Mouse (Mus musculus): Measurements from ENCODE around the gene Oma1. TPM values are rescaled to one million over a fixed set of nuclear protein-coding genes. Genes with fewer than 3 reads are reported as not detected.

Gene Oma1
- polyA plus RNA-seq, 1 experiment, result 19.3 TPM

- DNase-seq, result no peak
These were observed 39.3 kb downstream of the Oma1 start for GRCm38 (mm10) chr4:103352926-103353325.

DNA sequence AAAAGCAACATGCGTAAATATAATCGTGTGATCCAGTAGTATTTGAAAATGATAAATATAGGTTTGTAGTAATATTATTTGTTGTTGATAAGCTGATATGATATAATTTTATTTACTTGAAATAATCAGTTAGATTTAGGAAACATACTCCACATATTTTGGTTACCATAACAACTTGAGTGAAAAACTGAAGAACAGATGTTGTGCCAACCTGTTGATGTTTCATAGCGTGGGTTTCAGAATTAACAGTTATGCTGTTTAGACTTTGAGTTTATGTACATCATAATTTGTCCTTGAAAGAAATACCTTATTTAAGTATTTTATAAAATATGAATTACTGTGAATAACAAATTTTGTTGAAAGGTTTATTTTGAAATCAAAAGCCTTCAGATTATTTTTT, 43.8 kb downstream of the Oma1 start:
- TF ChIP-seq POLR2A (IDR thresholded peaks at IDR 0.05; ENCODE audit: low read depth, low read length), result no peak
- no peak for TF ChIP-seq CTCF (conservative IDR thresholded peaks at IDR 0.05; ENCODE audit: insufficient read depth, insufficient read length, low read depth, low read length)
- 90% methylated on average over 3 of the region's 3 CpGs for WGBS
- Histone ChIP-seq H3K27ac (ENCODE audit: insufficient read depth, low read depth, low read length) (no peak overlapping the region), H3K4me3 (ENCODE audit: insufficient read depth, low read depth, low read length) (no peak overlapping the region), H3K36me3 (ENCODE audit: control insufficient read depth, insufficient read depth, low read length) (no peaks in the 10 kb centered on the region; the same call in 1 of the 2 replicates), H3K27me3 (replicated peaks; ENCODE audit: control insufficient read depth, insufficient read depth, low read length) (no peaks in the 10 kb centered on the region), H3K4me1 (ENCODE audit: control insufficient read depth, insufficient read depth, low read length) (0 out of 2 replicates have a peak, but pooled peaks cover 2% of the 10 kb centered on the region)
- DNase-seq, result no peak

More at GRCm38 (mm10) chr4:103352926-103353325, 39.3 kb downstream of the Oma1 start:
- no peaks in the 10 kb centered on the region; the same call in 1 of the 2 replicates for H3K36me3 ChIP-seq (ENCODE audit: control insufficient read depth, insufficient read depth, low read length)
- no peak overlapping the region for H3K27ac ChIP-seq (ENCODE audit: insufficient read depth, low read depth, low read length)
- 58% methylated on average over 5 of the region's 5 CpGs for WGBS
- no peaks in the 10 kb centered on the region for H3K27me3 ChIP-seq (replicated peaks; ENCODE audit: control insufficient read depth, insufficient read depth, low read length)
- TF ChIP-seq CTCF (conservative IDR thresholded peaks at IDR 0.05; ENCODE audit: insufficient read depth, insufficient read length, low read depth, low read length), result no peak
- TF ChIP-seq POLR2A (IDR thresholded peaks at IDR 0.05; ENCODE audit: low read depth, low read length), result no peak
- no peak overlapping the region for H3K4me3 ChIP-seq (ENCODE audit: insufficient read depth, low read depth, low read length)
- H3K4me1 ChIP-seq (ENCODE audit: control insufficient read depth, insufficient read depth, low read length), result no peaks in the 10 kb centered on the region

- Histone ChIP-seq H3K27ac (ENCODE audit: insufficient read depth, low read depth, low read length) (no peak overlapping the region), H3K27me3 (replicated peaks; ENCODE audit: control insufficient read depth, insufficient read depth, low read length) (no peaks in the 10 kb centered on the region), H3K4me3 (ENCODE audit: insufficient read depth, low read depth, low read length) (no peak overlapping the region), H3K4me1 (ENCODE audit: control insufficient read depth, insufficient read depth, low read length) (0 out of 2 replicates have a peak, but pooled peaks cover 2% of the 10 kb centered on the region), H3K36me3 (ENCODE audit: control insufficient read depth, insufficient read depth, low read length) (no peaks in the 10 kb centered on the region)
- peak; percentile 19 for DNase-seq
- TF ChIP-seq CTCF (conservative IDR thresholded peaks at IDR 0.05; ENCODE audit: insufficient read depth, insufficient read length, low read depth, low read length) (no peak), POLR2A (IDR thresholded peaks at IDR 0.05; ENCODE audit: low read depth, low read length) (no peak)
- WGBS, result 76% methylated on average over 9 of the region's 9 CpGs
These were observed 45.4 kb downstream of the Oma1 start for GRCm38 (mm10) chr4:103358941-103359448.

DNA sequence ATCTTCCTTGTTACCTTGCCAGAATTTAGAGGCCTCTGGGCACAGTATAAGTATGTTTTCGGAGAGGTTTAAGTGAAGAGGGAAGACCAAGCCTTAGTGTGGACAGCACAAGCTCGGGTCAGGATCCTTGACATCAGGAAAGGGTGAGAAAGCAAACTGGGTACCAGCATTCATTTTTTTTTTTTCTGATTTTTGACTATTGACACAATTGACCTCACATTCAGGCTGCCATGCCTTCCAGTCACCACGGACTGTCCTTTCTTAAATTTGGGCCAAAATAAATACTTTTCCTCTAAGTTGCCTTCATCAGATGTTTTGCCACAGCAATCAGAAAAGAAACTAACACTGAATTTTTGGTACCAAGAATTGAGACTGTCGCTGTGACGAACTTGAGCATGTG, 68.6 kb downstream of the Oma1 start:
- 87% methylated on average over 5 of the region's 5 CpGs for WGBS
- no peak for DNase-seq

DNA sequence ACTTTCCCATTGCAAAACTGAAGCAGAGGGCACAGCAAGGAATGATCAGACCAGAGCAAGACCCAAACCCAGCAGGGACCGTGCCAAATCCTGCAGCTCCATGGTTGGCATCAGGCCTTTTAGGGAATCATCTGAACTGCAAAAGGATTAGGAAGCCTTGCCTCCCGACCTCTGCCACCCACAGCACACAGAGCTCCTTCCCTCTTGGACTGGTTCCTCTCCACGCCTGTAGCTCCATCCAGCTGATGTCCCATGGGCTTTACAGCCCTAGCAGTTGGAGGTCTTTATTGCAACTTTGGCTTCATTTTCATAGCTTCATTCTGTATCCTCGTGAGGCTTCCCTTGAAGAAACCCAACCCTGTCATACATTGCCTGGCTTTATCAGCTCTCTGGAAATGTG, 71.4 kb downstream of the Oma1 start:
- no peaks in the 10 kb centered on the region for H3K36me3 ChIP-seq (ENCODE audit: control insufficient read depth, insufficient read depth, low read length)
- H3K27me3 ChIP-seq (replicated peaks; ENCODE audit: control insufficient read depth, insufficient read depth, low read length), result no peaks in the 10 kb centered on the region
- H3K27ac ChIP-seq (ENCODE audit: insufficient read depth, low read depth, low read length), result no peak overlapping the region
- no peak for DNase-seq
- TF ChIP-seq POLR2A (IDR thresholded peaks at IDR 0.05; ENCODE audit: low read depth, low read length), result no peak
- no peaks in the 10 kb centered on the region for H3K4me1 ChIP-seq (ENCODE audit: control insufficient read depth, insufficient read depth, low read length)
- 73% methylated on average over 4 of the region's 4 CpGs for WGBS
- H3K4me3 ChIP-seq (ENCODE audit: insufficient read depth, low read depth, low read length), result no peak overlapping the region

More for the DNA sequence above, 68.6 kb downstream of the Oma1 start:
- H3K27me3 ChIP-seq (replicated peaks; ENCODE audit: control insufficient read depth, insufficient read depth, low read length), result no peaks in the 10 kb centered on the region
- TF ChIP-seq CTCF (conservative IDR thresholded peaks at IDR 0.05; ENCODE audit: insufficient read depth, insufficient read length, low read depth, low read length) (no peak), POLR2A (IDR thresholded peaks at IDR 0.05; ENCODE audit: low read depth, low read length) (no peak)
- H3K27ac ChIP-seq (ENCODE audit: insufficient read depth, low read depth, low read length), result no peak overlapping the region
- H3K4me1 ChIP-seq (ENCODE audit: control insufficient read depth, insufficient read depth, low read length), result no peaks in the 10 kb centered on the region
- H3K4me3 ChIP-seq (ENCODE audit: insufficient read depth, low read depth, low read length), result no peak overlapping the region
- H3K36me3 ChIP-seq (ENCODE audit: control insufficient read depth, insufficient read depth, low read length), result no peaks in the 10 kb centered on the region

DNA sequence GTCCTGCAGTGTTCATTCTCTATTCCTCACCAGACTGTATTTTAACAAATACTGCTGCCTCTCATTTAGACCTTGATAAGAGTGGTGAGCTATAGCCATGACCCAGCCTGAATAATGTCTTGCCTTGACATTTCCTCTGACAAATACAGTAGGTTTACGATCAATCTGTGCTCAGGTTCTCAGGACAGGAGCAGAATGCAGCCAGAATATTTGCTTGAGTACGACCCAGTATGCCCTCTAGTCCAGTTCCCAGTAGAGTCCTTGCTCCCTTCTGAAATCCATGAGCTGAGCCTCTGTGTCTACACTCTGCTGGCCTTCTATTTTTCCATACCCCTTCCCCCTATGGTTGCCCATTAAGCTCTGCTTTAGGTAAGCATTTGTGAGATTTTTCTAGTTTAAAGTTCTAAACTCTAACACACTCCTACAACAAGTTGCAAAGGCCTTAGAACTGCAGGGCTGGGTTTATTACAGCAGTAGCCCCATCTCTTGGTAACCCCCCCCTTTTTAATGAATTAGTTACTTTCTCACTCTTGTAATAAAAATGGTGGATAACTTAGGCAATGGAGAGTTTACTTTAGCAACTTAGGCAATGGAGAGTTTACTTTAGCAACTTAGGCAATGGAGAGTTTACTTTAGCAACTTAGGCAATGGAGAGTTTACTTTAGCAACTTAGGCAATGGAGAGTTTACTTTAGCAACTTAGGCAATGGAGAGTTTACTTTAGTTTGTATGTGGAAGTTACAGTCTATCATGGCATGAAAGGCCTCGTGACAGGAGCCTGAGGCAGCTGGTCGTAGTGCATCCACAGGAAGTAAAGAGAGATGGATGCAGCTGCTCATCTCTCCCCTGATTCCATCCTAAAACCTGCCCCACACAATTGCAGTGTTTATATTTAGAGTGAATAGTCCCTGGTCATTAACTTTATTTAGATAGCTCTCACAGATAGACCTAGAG, 72.5 kb downstream of the Oma1 start:
- DNase-seq, result no peak
- H3K4me1 ChIP-seq (ENCODE audit: control insufficient read depth, insufficient read depth, low read length), result no peaks in the 10 kb centered on the region
- no peaks in the 10 kb centered on the region for H3K27me3 ChIP-seq (replicated peaks; ENCODE audit: control insufficient read depth, insufficient read depth, low read length)
- no peaks in the 10 kb centered on the region for H3K36me3 ChIP-seq (ENCODE audit: control insufficient read depth, insufficient read depth, low read length)
- H3K4me3 ChIP-seq (ENCODE audit: insufficient read depth, low read depth, low read length), result no peak overlapping the region
- TF ChIP-seq CTCF (conservative IDR thresholded peaks at IDR 0.05; ENCODE audit: insufficient read depth, insufficient read length, low read depth, low read length), result no peak
- 78% methylated on average over 4 of the region's 4 CpGs for WGBS
- no peak overlapping the region for H3K27ac ChIP-seq (ENCODE audit: insufficient read depth, low read depth, low read length)

GRCm38 (mm10) chr4:103387292-103387691, 73.7 kb downstream of the Oma1 start:
- no peak for DNase-seq
- Histone ChIP-seq H3K4me1 (ENCODE audit: control insufficient read depth, insufficient read depth, low read length) (no peaks in the 10 kb centered on the region), H3K27me3 (replicated peaks; ENCODE audit: control insufficient read depth, insufficient read depth, low read length) (no peaks in the 10 kb centered on the region), H3K4me3 (ENCODE audit: insufficient read depth, low read depth, low read length) (no peak overlapping the region), H3K36me3 (ENCODE audit: control insufficient read depth, insufficient read depth, low read length) (no peaks in the 10 kb centered on the region), H3K27ac (ENCODE audit: insufficient read depth, low read depth, low read length) (no peak overlapping the region)
- TF ChIP-seq CTCF (conservative IDR thresholded peaks at IDR 0.05; ENCODE audit: insufficient read depth, insufficient read length, low read depth, low read length) (no peak), POLR2A (IDR thresholded peaks at IDR 0.05; ENCODE audit: low read depth, low read length) (no peak)
- WGBS, result 90% methylated on average over 3 of the region's 3 CpGs
